Mouse (Mus musculus): Measurements from ENCODE around the gene Khdrbs1.
"Not testable (repeated sequence)": the region's sequence is repeated elsewhere in the genome, so short reads cannot be mapped to it uniquely, and the experiment has no call there.

Gene Khdrbs1

GRCm38 (mm10) chr4:129742232-129743009 is at the start of gene Khdrbs1:
Khdrbs1 (minus strand) TSS chr4:129742303.
- in situ Hi-C loops (cut with MboI, MseI): no loop called here

- in situ Hi-C loops (cut with MboI, MseI): loop anchor here (5.0 kb wide), 1 partner anchor 36 kb away; no protein-coding TSS in a partner anchor
These were observed 49.3 kb upstream of the Khdrbs1 start for GRCm38 (mm10) chr4:129791399-129791798.

- in situ Hi-C loops (cut with MboI, MseI): loop anchor here (5.0 kb wide), 1 partner anchor 37 kb away; no protein-coding TSS in a partner anchor
These were observed 48.4 kb upstream of the Khdrbs1 start for GRCm38 (mm10) chr4:129790475-129790874.

DNA sequence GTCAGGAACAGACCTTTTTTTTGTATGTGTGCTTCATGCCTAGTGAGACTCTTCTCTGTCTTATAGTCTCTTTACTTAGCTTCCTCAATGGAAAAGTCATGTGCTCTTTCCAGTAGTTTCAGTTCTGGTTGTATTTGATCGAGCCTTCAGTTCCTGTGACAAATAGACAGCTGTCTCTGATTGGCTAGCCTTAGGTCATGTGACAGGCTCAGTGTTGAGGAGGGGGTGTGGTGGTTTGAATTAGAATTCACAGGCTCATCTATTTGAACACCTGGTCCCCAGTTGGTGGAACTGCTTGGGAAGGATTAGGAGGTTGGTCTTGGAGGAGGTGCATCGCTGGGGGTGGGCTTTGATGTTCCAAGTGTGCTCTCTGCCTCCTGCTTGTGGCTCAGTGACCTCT is 47.5 kb upstream of the Khdrbs1 start:
- in situ Hi-C loops (cut with MboI, MseI): loop anchor here (5.0 kb wide), 1 partner anchor 38 kb away; no protein-coding TSS in a partner anchor

GRCm38 (mm10) chr4:129788693-129789092 is 46.6 kb upstream of the Khdrbs1 start:
- in situ Hi-C loops (cut with MboI, MseI): no loop called here

GRCm38 (mm10) chr4:129785178-129785577 is 43.1 kb upstream of the Khdrbs1 start:
- in situ Hi-C loops (cut with MboI, MseI): no loop called here

DNA sequence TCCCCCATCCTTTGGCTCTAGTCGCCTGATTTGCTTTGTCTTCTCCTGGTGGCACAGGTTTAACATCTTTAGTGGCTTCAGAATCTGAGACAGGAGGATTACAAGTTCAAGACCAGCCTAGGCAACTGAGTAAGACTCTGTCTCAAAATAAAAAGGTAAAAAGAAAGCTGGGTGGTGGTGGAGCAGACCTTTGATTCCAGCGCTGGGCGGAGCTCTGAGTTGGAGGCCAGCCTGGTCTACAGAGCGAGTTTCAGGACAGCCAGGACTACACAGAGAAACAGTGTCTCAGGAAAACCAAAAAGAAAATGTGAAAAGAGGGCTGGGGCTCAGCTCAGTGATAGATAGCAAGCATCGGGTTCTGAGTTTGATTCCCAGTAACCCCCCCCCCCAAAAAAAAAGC is 41.4 kb upstream of the Khdrbs1 start:
- in situ Hi-C loops (cut with MboI, MseI): loop anchor here (5.0 kb wide), 2 partner anchors 69 to 139 kb away; no protein-coding TSS in a partner anchor

DNA sequence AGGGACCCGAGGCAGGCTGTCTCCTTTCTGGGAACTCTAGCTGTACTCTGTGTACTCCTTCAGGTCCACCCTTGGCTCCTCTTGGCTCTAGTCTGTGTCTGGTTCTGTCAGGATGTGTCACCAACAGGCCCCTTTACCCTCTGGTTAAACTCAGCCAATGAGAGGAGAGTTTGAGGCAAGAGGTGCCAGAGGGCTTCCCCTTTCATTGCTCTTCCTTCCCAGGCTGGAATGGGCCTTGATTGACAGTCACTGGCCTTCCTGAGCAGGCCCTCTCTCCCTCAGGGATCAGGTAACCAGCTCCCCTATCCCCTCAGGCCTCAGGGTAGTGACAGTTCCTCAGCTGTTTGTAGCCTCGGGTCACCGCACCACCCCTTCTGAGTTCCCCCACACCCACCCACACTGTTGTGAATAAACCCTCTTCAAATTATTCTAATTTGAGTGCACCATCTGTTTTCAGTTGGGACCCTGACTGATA is 40.8 kb upstream of the Khdrbs1 start:
- in situ Hi-C loops (cut with MboI, MseI): loop anchor here (5.0 kb wide), 2 partner anchors 69 to 139 kb away; no protein-coding TSS in a partner anchor

DNA sequence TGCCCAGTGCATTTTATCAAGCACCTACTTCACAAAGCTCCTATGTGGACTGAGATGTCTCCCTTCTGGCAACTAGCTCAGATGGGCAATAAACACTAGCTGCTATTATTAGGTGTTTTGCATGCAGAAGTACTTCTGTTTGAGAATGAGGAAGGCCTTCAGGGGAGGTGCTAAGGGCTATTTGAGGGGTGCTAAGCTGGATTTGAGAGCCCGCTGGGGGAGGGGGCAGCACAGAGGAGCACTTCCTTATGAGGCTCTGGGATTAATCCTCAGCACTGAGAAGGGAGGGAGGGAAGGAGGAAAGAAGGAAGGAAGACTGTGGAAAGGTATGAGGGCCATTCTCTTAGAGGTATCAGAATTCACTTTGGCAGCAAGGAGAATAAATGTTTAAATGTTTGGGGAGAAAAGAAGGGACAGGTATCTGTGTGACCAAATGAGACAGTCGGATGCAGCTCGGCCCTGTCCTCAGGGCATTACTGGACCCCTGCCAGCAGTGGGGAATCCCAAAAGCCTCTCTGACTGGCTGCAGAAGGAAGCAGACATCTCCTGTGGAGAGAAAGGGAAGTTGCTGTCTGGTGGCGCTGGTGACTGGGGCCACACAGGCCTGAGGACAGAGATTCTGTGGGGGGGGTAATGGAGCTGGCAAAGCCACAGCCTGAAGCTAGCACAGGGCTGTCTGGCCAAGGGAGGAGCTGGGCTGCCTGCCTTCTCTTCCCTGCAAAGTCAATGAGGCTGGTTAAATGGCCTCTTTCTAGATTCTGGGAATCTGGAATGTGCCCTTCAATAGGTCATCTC is 40.0 kb upstream of the Khdrbs1 start:
- in situ Hi-C loops (cut with MboI, MseI): loop anchor here (5.0 kb wide), 2 partner anchors 70 to 140 kb away; no protein-coding TSS in a partner anchor

DNA sequence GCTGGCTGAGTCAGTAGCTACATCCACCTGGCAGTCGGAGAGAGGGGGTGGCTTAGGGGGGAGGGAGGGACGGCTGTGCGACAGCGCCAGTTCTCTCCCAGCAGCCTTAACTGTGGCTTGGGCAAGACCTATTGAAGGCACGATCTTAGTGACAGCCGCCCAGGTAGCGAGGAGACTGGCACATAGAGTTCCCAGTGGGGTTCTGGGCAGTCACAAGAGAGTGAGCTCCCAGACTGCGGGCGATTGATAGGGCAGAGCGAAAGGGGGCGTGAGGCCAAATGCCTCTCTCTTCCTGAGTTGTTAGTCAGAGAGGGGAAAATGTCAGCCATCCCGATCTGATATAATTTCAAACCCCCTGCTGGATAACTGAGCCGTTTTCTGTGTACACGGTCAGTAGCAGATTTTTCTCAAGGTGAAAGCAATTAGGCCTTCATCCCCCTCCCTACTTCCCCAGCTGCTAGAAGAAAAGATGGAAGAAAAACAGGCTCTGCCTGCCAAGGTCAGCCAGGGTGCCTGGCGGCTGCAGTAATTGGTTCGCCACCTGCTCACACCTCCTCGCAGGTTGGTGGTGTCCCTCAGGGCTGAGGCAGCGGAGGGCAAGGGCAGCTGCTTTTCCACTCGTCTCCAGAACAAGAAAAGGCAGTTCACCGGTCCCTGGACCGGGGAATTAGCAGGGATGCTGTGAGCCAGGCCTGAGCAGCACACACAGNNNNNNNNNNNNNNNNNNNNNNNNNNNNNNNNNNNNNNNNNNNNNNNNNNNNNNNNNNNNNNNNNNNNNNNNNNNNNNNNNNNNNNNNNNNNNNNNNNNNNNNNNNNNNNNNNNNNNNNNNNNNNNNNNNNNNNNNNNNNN is 29.8 kb upstream of the Khdrbs1 start:
- in situ Hi-C loops (cut with MboI, MseI): loop anchor here (5.0 kb wide), 1 partner anchor 75 kb away; the partner anchor contains the start of gene Tmem39b

GRCm38 (mm10) chr4:129771314-129771671 is 29.2 kb upstream of the Khdrbs1 start:
- in situ Hi-C loops (cut with MboI, MseI): loop anchor here (5.0 kb wide), 1 partner anchor 74 kb away; the partner anchor contains the start of gene Tmem39b

DNA sequence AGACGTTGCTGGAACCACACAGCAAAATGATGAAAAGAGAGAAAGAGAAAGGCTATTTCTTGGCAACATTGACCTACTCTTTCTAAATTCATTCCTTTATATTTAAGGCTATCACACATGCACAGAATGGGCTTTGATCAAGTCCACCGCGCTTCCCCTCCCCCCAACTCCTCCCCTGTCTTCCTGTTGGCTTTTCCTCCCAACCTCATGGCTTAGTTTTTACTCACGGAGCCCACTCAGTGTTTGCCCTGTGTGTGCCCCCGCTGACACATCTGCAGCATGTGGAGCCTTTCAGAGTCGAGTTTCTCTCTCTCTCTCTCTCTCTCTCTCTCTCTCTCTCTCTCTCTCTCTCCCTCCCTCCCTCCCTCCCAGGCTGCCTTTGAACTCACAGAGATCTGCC is 28.5 kb upstream of the Khdrbs1 start:
- in situ Hi-C loops (cut with MboI, MseI): loop anchor here (5.0 kb wide), 1 partner anchor 73 kb away; the partner anchor contains the start of gene Tmem39b

DNA sequence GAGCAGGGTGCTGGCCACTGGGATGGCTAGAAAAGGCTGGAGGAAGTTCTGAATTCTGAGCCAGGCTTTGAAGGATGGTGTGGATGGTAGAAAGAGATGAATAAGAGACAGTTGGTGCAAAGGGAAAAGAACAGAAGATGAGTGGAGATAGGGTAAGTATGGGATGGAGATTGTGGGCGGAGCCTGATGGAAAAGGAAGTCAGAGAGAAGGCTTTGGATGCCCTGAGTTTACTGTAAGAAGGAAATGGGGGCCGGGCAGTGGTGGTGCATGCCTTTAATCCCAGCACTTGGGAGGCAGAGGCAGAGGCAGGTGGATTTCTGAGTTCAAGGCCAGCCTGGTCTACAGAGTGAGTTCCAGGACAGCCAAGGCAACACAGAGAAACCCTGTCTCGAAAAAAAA is 26.6 kb upstream of the Khdrbs1 start:
- in situ Hi-C loops (cut with MboI, MseI): not testable (repeated sequence)

DNA sequence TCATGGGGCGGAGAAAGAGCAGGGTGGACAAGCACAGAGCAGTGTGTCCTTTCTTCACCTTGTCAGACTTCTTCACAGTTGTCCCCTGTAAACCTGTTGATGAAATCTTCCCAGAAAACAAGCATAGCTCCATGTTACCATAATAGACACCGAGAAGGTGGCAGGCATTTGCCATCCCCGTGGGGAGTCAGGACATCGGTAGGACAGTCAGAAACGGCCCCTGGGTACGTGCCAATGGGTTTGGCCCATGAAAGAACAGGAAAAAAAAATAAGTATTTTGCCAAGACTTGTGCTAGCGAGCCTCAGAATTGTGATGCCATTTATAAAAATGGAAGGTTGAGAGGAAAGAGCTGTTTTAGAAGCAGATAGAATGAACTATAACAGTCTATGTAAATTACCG is 25.7 kb upstream of the Khdrbs1 start:
- in situ Hi-C loops (cut with MboI, MseI): no loop called here

GRCm38 (mm10) chr4:129765351-129765750 is 23.2 kb upstream of the Khdrbs1 start:
- in situ Hi-C loops (cut with MboI, MseI): no loop called here

- in situ Hi-C loops (cut with MboI, MseI): not testable (repeated sequence)
These were observed 20.4 kb upstream of the Khdrbs1 start for GRCm38 (mm10) chr4:129762496-129762895.

GRCm38 (mm10) chr4:129761606-129762005 is 19.5 kb upstream of the Khdrbs1 start:
- in situ Hi-C loops (cut with MboI, MseI): no loop called here

DNA sequence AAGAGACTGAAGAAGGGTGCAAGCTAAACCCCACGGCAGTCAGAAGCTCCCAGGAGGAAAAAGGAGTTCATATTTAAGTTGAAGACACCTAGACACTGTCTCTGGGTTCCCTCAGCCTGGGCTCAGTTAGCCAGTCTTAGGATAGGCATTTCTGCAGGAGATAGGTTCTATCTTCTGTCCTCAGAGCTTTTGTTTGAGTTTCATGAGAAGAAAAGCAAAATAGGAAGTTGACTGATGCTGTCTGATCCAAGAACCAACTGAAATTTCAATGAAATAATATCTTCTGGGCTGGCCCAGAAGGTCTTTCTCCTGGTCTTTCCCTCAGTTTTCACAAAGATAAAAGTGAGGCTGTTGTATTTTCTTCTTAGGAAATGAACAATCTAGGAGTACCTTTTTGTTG is 13.4 kb upstream of the Khdrbs1 start:
- in situ Hi-C loops (cut with MboI, MseI): no loop called here

DNA sequence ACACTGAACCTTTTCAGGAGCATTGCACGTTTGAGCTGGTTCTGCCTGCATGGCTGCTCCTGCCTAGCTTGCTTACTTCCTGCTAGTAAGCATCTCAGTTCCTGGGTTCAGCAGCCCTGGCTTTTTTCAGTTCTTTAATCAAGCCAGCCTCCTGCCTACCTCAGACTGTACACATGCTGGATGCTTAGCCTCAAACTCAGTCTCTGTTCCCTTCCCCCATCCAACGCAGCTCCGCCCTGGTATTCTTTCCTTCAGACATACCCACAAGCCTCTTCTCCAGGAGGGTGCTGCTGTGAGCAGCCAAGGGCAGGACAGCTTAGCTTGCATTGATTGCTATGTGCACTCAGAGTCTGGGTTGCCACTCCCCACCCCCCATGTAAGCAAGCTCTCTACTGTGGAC is 12.6 kb upstream of the Khdrbs1 start:
- in situ Hi-C loops (cut with MboI, MseI): no loop called here

- in situ Hi-C loops (cut with MboI, MseI): no loop called here
These were observed 8.3 kb upstream of the Khdrbs1 start for GRCm38 (mm10) chr4:129750430-129750829.

GRCm38 (mm10) chr4:129746591-129746990 is 4.5 kb upstream of the Khdrbs1 start:
- in situ Hi-C loops (cut with MboI, MseI): no loop called here

Data from regulatory T cell (primary cell).